Mouse (Mus musculus) limb, embryonic 11.5 days (tissue): ENCODE measurements around the gene Zfp93. TPM values are rescaled to one million over a fixed set of nuclear protein-coding genes. Genes with fewer than 3 reads are reported as not detected.

ENCODE experiments used
- ATAC-seq: fragments of 200-750 bp; cut with Nextera tagmentation; 2 replicates; pipeline ENCODE4 v1.8.0; 2017; ENCODE audit warnings: low read depth; ENCODE audit not compliant: insufficient number of reproducible peaks, low FRiP score, low TSS enrichment
- DNase-seq: peaks from one replicate; pipeline ENCODE4 v3.0.0-alpha.2; 2015; ENCODE audit warnings: low spot score
- H3K27ac ChIP-seq: fragments of 300-500 bp; sonication (generic); replicated peaks from 2 replicates; pipeline ENCODE4 v1.5.1; 2014; ENCODE audit warnings: low read depth, mild to moderate bottlenecking, low read length
- H3K27me3 ChIP-seq: fragments of 300-500 bp; sonication (generic); 2 replicates; pipeline ENCODE4 v1.6.1; 2014; ENCODE audit warnings: mild to moderate bottlenecking, low read length, mixed read lengths; ENCODE audit not compliant: control insufficient read depth, insufficient read depth
- H3K36me3 ChIP-seq: fragments of 300-500 bp; sonication (generic); 2 replicates; pipeline ENCODE4 v1.6.1; 2014; ENCODE audit warnings: mild to moderate bottlenecking, low read length, moderate library complexity, mixed read lengths; ENCODE audit not compliant: control insufficient read depth, insufficient read depth
- H3K4me1 ChIP-seq: fragments of 300-500 bp; sonication (generic); 2 replicates; pipeline ENCODE4 v1.6.1; 2014; ENCODE audit warnings: low read length, mixed read lengths; ENCODE audit not compliant: control insufficient read depth, insufficient read depth
- H3K4me2 ChIP-seq: fragments of 300-500 bp; sonication (generic); 2 replicates; pipeline ENCODE4 v1.6.1; 2014; ENCODE audit warnings: low read depth, mild to moderate bottlenecking, moderate library complexity; ENCODE audit not compliant: severe bottlenecking
- H3K4me3 ChIP-seq: fragments of 300-500 bp; sonication (generic); 2 replicates; pipeline ENCODE4 v1.5.1; 2014; ENCODE audit warnings: low read depth, low read length
- H3K9ac ChIP-seq: fragments of 300-500 bp; sonication (generic); 2 replicates; pipeline ENCODE4 v1.6.1; 2014; ENCODE audit warnings: mild to moderate bottlenecking, low read length
- H3K9me3 ChIP-seq: fragments of 300-500 bp; sonication (generic); 2 replicates; pipeline ENCODE4 v1.6.1; 2016; ENCODE audit warnings: low read length; ENCODE audit not compliant: control insufficient read depth
- WGBS: fragments of 180-500 bp; shearing (Covaris S2); extraction: QIAGEN DNeasy Blood & Tissue Kit; methylation state at CpG from one replicate; pipeline ENCODE4 v1.1.7; 2014; 5-methylcytosine and 5-hydroxymethylcytosine counted together
- polyA plus RNA-seq: library from polyadenylated mRNA; unstranded; fragments of >200 nt; fragmentation: Nextera tagmentation; extraction: Ambion mirVana; gene quantifications from 2 replicates; pipeline ENCODE4 v1.2.1, GENCODE M21; 2014

The Zfp93 gene
- polyA plus RNA-seq, 1 experiment from 2014 or later = 10.4 TPM

DNA sequence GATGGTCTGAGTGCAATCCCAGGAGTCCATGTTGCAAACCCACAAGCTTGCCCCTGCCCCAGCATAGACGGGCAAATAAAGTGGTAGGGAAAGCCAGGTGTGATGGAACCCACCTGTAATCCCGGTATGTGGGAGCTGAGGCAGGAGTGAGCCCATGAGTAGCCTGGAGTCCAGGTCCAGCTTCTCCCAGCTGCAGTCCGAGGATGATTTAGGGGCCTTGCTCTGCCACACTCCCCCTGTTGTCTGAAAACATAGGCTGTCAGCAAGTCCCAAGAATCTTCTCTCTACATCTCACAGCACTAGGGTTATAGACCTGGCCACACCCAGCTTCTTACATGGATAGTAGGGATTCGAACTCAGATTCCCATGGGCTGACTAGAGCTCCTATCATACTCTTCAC is 16.7 kb downstream of the Zfp93 start:
- Histone ChIP-seq H3K36me3 (peaks cover 19% of the 10 kb centered on the region), H3K27me3 (no peaks in the 10 kb centered on the region), H3K9ac (no peak overlapping the region), H3K4me2 (no peak overlapping the region), H3K4me1 (no peaks in the 10 kb centered on the region), H3K4me3 (no peak overlapping the region), H3K27ac (no peak overlapping the region), H3K9me3 (peaks cover 2% of the 10 kb centered on the region; the same call in 1 of the 2 replicates)
- no peak for DNase-seq
- 71% methylated on average over 4 of the region's 4 CpGs for WGBS
- no peak for ATAC-seq

DNA sequence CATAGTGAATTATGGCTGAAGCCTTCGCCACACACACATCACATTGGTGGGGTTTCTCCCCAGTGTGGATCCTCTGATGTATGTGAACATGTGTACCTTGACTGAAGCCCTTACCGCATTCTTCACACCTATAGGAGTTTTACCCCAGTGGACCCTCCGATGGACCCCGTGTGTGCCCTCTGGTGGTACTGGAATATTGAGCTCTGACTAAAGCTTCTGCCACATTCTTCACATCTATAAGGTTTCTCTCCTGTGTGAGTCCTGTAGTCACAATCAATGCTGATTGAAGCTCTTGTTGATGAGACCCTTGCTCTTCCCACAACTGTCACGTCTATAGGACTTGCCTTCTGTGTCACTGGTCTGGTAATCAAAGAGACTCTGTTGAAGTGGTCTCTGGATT is 17.4 kb downstream of the Zfp93 start:
- WGBS = 85% methylated on average over 5 of the region's 5 CpGs
- no peak for DNase-seq

DNA sequence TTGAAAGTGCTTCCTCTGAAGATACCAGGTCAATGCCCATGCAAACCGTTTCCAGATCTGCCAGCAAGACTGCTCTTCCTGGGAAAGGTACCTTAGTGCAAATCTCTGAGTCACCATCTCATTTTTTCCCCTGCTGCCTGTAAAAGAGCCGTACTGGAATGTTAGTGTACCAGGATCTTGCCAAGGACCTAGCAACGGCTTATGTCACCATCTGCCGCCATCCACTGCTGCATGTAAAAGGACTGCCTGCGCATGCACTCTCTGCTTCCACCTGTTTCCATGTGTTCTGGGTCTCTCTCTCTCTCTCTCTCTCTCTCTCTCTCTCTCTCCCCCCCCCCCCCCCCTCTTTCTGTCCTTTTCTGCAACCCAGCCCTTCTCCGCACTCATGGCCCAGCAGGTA is 18.3 kb downstream of the Zfp93 start:
- no peak overlapping the region for H3K4me2 ChIP-seq
- DNase-seq (no peak), ATAC-seq (no peak)
- no peaks in the 10 kb centered on the region for H3K4me1 ChIP-seq
- no peak overlapping the region for H3K4me3 ChIP-seq
- no peaks in the 10 kb centered on the region for H3K27me3 ChIP-seq
- peaks cover 2% of the 10 kb centered on the region; the same call in 1 of the 2 replicates for H3K9me3 ChIP-seq
- H3K27ac ChIP-seq = no peak overlapping the region
- H3K9ac ChIP-seq = no peak overlapping the region
- peaks cover 29% of the 10 kb centered on the region for H3K36me3 ChIP-seq
- 85% methylated on average over 6 of the region's 6 CpGs for WGBS

More for the DNA sequence above, 17.4 kb downstream of the Zfp93 start:
- no peak overlapping the region for H3K4me3 ChIP-seq
- no peaks in the 10 kb centered on the region for H3K27me3 ChIP-seq
- H3K9me3 ChIP-seq = peaks cover 2% of the 10 kb centered on the region; the same call in 1 of the 2 replicates
- H3K4me2 ChIP-seq = no peak overlapping the region
- H3K36me3 ChIP-seq = peaks cover 26% of the 10 kb centered on the region
- no peak overlapping the region for H3K27ac ChIP-seq
- H3K4me1 ChIP-seq = no peaks in the 10 kb centered on the region
- H3K9ac ChIP-seq = no peak overlapping the region
- no peak for ATAC-seq

DNA sequence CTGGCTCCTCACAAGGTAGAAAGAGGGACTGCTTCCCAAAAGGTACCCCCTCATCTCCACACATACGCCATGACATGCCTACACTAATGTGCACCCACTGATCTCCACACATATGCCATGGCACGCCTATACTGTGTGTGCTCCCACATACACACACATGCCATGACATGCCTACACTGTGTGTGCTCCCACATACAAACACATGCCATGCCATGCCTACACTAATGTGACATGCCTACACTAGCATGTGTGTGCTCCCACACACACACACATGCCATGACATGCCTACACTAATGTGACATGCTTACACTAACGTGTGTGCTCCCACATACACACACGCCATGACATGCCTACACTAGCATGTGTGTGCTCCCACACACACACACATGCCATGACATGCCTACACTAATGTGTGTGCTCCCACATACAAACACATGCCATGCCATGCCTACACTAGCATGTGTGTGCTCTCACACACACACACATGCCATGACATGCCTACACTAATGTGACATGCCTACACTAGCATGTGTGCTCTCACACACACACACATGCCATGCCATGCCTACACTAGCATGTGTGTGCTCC is 20.0 kb downstream of the Zfp93 start:
- DNase-seq (no peak), ATAC-seq (no peak)
- 92% methylated on average over 4 of the region's 4 CpGs for WGBS
- Histone ChIP-seq H3K27me3 (no peaks in the 10 kb centered on the region), H3K4me1 (no peaks in the 10 kb centered on the region), H3K36me3 (peaks cover 29% of the 10 kb centered on the region), H3K9ac (no peak overlapping the region), H3K9me3 (peaks cover 2% of the 10 kb centered on the region; the same call in 1 of the 2 replicates), H3K4me3 (no peak overlapping the region), H3K27ac (no peak overlapping the region), H3K4me2 (no peak overlapping the region)

DNA sequence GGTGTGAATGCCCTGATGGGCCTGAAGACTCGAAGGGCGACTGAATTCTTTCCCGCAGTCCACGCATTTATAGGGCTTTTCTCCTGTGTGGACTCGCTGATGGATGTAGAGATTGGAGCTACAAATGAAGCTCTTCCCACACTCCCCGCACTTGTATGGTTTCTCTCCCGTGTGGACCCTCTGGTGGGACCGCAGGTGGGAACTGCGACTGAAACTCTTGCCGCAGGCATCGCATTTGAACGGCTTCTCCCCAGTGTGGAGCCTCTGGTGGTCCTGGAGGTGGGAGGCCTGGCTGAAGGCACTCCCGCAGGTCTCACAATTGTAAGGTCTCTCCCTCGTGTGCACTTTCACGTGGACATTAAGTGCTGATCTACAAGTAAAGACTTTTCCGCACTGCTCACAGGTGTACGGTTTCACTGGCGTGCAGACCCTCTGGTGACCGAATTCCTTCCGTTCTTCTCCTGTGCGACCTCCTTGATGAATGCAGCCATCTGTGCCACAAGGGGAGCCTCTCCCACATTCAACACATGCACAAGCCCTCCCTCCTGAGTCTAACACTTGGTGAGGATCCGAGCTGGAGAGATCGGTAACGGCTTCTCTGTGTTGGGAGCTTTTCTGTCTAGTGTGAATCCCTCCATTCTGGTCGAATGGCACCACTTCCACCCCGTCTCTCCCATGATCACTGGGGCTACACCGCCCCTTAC is 21.3 kb downstream of the Zfp93 start:
- 87% methylated on average over 27 of the region's 27 CpGs for WGBS
- peaks cover 2% of the 10 kb centered on the region; the same call in 1 of the 2 replicates for H3K9me3 ChIP-seq
- DNase-seq = no peak
- no peak overlapping the region for H3K4me3 ChIP-seq
- H3K36me3 ChIP-seq = peaks cover 31% of the 10 kb centered on the region
- H3K4me2 ChIP-seq = no peak overlapping the region
- ATAC-seq = no peak
- no peaks in the 10 kb centered on the region for H3K27me3 ChIP-seq
- H3K27ac ChIP-seq = no peak overlapping the region
- H3K4me1 ChIP-seq = no peaks in the 10 kb centered on the region
- H3K9ac ChIP-seq = no peak overlapping the region

DNA sequence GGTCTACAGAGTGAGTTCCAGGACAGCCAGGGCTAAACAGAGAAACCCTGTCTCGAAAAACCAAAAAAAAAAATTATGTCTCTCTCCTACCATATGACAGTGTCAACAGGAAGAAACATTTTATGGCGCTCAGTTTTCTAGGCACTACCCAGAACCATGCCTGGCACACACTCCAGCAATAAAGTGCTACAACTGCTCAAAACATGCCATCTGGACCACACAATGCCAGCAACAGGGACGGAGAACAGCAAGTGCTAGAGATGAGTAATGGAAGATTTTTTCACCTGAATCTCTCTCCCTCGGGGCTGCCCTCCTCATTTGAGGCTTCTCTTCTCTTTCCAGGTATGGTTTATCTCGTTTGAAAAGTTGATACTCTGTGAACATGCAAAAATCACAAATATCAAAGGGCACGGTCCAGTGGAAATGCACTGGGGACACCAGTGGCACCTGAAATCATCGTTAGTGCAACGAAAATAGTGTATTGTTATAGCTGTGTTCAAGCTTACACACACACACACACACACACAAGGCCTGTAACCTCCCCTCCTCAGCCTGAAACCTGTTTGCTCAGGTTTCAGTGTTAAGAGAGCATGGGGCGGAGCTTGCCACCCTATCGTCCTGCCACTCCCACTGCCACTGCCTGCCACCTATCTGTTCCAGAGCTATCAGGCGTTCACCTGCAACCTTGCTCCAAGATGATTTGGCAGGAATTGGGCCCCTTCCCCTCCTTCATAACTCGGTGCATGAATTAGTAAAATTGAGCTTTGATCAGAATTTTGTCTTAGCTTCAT is 23.0 kb downstream of the Zfp93 start:
- Histone ChIP-seq H3K27me3 (no peaks in the 10 kb centered on the region), H3K36me3 (peaks cover 31% of the 10 kb centered on the region)
- WGBS = 88% methylated on average over 12 of the region's 12 CpGs

DNA sequence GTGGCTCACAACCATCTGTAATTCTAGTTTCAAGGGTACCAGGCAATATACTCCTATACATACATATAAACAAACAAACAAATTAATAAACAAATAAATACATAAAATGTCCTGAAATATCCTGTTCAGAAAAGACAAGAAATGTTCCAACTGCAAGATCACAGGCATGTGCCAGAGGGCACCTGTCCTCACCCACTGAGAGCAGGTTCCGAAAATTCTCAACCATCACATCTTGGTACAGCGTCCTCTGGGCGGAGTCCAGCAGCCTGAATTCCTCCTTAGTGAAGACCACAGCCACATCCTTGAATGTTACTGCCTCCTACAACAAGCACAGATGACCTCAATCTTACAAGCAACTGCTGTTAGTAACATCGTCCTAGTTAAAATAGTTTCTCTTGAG is 24.5 kb downstream of the Zfp93 start:
- Histone ChIP-seq H3K9me3 (peaks cover 2% of the 10 kb centered on the region; the same call in 1 of the 2 replicates), H3K4me3 (no peak overlapping the region), H3K4me2 (no peak overlapping the region), H3K36me3 (peaks cover 30% of the 10 kb centered on the region), H3K9ac (no peak overlapping the region), H3K27ac (no peak overlapping the region), H3K27me3 (no peaks in the 10 kb centered on the region), H3K4me1 (no peaks in the 10 kb centered on the region)
- 97% methylated on average over 4 of the region's 4 CpGs for WGBS
- DNase-seq (no peak), ATAC-seq (no peak)

More for the DNA sequence above, 23.0 kb downstream of the Zfp93 start:
- Histone ChIP-seq H3K9ac (no peak overlapping the region), H3K4me1 (no peaks in the 10 kb centered on the region), H3K4me3 (no peak overlapping the region), H3K9me3 (peaks cover 2% of the 10 kb centered on the region; the same call in 1 of the 2 replicates), H3K4me2 (no peak overlapping the region), H3K27ac (no peak overlapping the region)
- DNase-seq (no peak), ATAC-seq (no peak)

DNA sequence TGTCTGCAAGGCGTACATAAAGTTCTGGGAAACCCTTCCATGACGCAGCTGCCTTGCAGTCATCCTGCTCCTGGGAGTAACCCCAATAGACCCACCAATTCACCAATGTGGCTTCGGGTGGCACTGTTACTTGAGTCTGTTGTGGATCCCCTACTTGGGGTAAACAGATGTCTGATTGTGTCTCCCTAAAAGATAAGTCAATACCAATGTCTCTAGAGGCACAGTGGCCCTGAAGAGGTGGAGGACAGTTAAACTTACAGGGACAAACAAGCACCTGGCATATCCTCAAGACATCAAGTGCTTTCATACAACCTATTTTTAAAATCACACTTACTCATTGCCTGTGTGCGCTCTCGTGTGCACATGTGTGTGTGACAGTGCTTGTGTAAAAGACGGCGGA is 25.2 kb downstream of the Zfp93 start:
- Histone ChIP-seq H3K36me3 (peaks cover 26% of the 10 kb centered on the region), H3K9me3 (peaks cover 2% of the 10 kb centered on the region; the same call in 1 of the 2 replicates), H3K27me3 (no peaks in the 10 kb centered on the region), H3K4me2 (no peak overlapping the region), H3K9ac (no peak overlapping the region), H3K4me3 (no peak overlapping the region), H3K4me1 (no peaks in the 10 kb centered on the region), H3K27ac (no peak overlapping the region)
- WGBS = 96% methylated on average over 7 of the region's 7 CpGs
- no peak for ATAC-seq
- no peak for DNase-seq
